Comparison of ENCODE assay signal across 10 mouse cellular contexts in genomic region chr6:42247173-42247572, GRCm38 (mm10). TPM values are rescaled to one million over a fixed set of nuclear protein-coding genes. Genes with fewer than 3 reads are reported as not detected.
DNase-seq lines count a peak whose midpoint lies in the region; ATAC-seq lines count a peak whose summit lies in the region.
"Had no signal": no experiment of that assay in that cellular context is flagged by ENCODE, and none has a peak within 500 bp of the region (broad histone marks: within the 10 kb centered on the region; RNA-seq: fewer than 3 reads in every experiment).

No protein-coding gene starts in this region.

- H3K36me3 ChIP-seq in embryonic facial prominence, embryonic 13.5 days: no peaks in the 10 kb centered on the region

- H3K9me3 ChIP-seq in embryonic facial prominence, embryonic 13.5 days: no peaks in the 10 kb centered on the region

- ATAC-seq in embryonic facial prominence, embryonic 13.5 days (ENCODE audit: insufficient number of reproducible peaks, insufficient read depth, low FRiP score, low TSS enrichment, low read depth): no peak

- H3K4me2 ChIP-seq in embryonic facial prominence, embryonic 13.5 days: peak overlapping the region; percentile 48

- no peak overlapping the region for H3K27ac ChIP-seq in embryonic facial prominence, embryonic 13.5 days

- WGBS in embryonic facial prominence, embryonic 13.5 days: 11% methylated on average over 8 of the region's 8 CpGs

- no peak overlapping the region for H3K9ac ChIP-seq in embryonic facial prominence, embryonic 13.5 days

- H3K27me3 ChIP-seq in embryonic facial prominence, embryonic 13.5 days: peaks cover 7% of the 10 kb centered on the region

- peak overlapping the region; percentile 18 for H3K4me3 ChIP-seq in embryonic facial prominence, embryonic 13.5 days

- peak; percentile 29 for DNase-seq in cerebellum, adult 9-11 months
- DNase-seq in cerebellum, adult 11-12 months: no peak
- DNase-seq in kidney, adult 9 months: peak; percentile 69
- DNase-seq in mesoderm, embryonic 11.5 days (ENCODE audit: low read depth, low spot score): peak; percentile 43
- DNase-seq in B cell, adult 2 months: no peak
- DNase-seq in frontal cortex, postnatal 36 days (ENCODE audit: low spot score in 2 of 2): no peak
- no peak for DNase-seq in right cerebral cortex, postnatal 25 days

- peaks cover 7% of the 10 kb centered on the region; the same call in 1 of the 2 replicates for H3K4me1 ChIP-seq in embryonic facial prominence, embryonic 13.5 days

RNA-seq across cellular contexts. Expression of gene Gstk1, which starts 1.4 kb away (rescaled TPM):
- 26.5 and 30.2 TPM in 2 replicates for polyA plus RNA-seq in embryonic facial prominence, embryonic 13.5 days (2015; fragmentation: Nextera tagmentation; extraction: Ambion mirVana)

RNA-seq across cellular contexts. Expression of gene Tmem139, which starts 14.6 kb away (rescaled TPM):
- 0.96 and 1.7 TPM in 2 replicates for polyA plus RNA-seq in embryonic facial prominence, embryonic 13.5 days (2015; fragmentation: Nextera tagmentation; extraction: Ambion mirVana)
- polyA plus RNA-seq: cortical plate, adult 2 months had no signal

RNA-seq across cellular contexts. Expression of gene Casp2, which starts 17.6 kb away (rescaled TPM):
- polyA plus RNA-seq in embryonic facial prominence, embryonic 13.5 days (2015; fragmentation: Nextera tagmentation; extraction: Ambion mirVana): 59.5 and 69.9 TPM in 2 replicates

RNA-seq across cellular contexts. Expression of gene Tas2r144, which starts 32.0 kb away (rescaled TPM):
- polyA plus RNA-seq in embryonic facial prominence, embryonic 13.5 days (2015; fragmentation: Nextera tagmentation; extraction: Ambion mirVana): not detected in 2 replicates
- polyA plus RNA-seq: cortical plate, adult 2 months; liver, embryonic 16.5 days had no signal

RNA-seq across cellular contexts. Expression of gene Clcn1, which starts 39.3 kb away (rescaled TPM):
- 0.13 and 0.45 TPM in 2 replicates for polyA plus RNA-seq in embryonic facial prominence, embryonic 13.5 days (2015; fragmentation: Nextera tagmentation; extraction: Ambion mirVana)

Comparison
In these comparisons a context has a peak if more than half of its experiments do, and no peak if none do; other contexts are left out.
1. DNase-seq: peak in cerebellum, adult 9-11 months (single experiment), kidney, adult 9 months (single experiment) and mesoderm, embryonic 11.5 days (single experiment); none in cerebellum, adult 11-12 months (single experiment), B cell, adult 2 months (0 of 2), frontal cortex, postnatal 36 days (0 of 2) and right cerebral cortex, postnatal 25 days (single experiment).